Mouse (Mus musculus) adrenal gland, postnatal 25 days (tissue): ENCODE measurements around the gene Mgat4a. TPM values are rescaled to one million over a fixed set of nuclear protein-coding genes. Genes with fewer than 3 reads are reported as not detected.

Experiments
- DNase-seq: peaks from one replicate; pipeline ENCODE4 v3.0.0; 2021; ENCODE audit warnings: mixed read lengths
- total RNA-seq: library from RNA; stranded (reverse); gene quantifications from 2 replicates; pipeline ENCODE4 v1.2.3, GENCODE M21; 2021

The Mgat4a gene
- total RNA-seq, 1 experiment from 2014 or later: 7.0 TPM

DNA sequence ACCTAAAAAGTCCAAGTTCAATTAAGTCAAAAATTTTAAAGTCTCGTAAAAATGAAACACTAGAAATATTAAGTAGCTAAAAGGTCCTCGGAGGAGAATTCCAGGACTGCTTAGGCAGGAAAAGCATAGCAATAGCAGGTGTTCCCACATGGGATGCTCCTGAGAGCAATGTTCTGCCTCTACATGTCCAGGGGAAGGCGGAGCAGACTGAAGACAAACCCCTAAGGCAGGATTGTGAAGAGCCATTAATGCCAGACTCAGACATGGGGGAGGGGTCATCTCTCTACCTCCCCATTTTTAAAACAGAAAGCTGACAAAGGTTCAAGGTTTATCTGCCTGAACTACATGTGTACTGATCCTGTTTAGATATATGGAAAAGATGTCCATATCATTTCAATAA, 45.7 kb downstream of the Mgat4a start:
- no peak for DNase-seq

GRCm38 (mm10) chr1:37491672-37492071, 49.1 kb downstream of the Mgat4a start:
- no peak for DNase-seq

- DNase-seq: no peak
Measured at GRCm38 (mm10) chr1:37490691-37491212, 50.1 kb downstream of the Mgat4a start.

DNA sequence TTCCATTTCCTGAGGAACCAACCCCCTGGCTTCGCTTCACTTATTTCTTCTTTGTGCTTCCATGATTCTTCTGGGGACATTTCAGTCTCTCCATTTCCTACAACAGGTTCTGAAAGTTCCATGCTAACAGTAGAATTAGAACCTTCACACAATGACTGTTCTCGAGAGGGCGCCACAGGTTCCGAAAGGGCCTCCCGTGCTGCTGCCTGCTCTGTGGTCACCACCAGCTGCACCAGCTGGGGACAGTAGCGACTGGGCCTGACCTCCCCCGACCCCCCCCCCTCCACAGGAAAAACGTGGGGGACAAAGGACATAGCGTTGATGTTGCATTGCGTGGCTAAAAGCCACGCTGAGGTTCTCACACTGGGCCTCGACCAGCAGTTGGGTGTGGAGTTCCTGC, 52.3 kb downstream of the Mgat4a start:
- no peak for DNase-seq

DNA sequence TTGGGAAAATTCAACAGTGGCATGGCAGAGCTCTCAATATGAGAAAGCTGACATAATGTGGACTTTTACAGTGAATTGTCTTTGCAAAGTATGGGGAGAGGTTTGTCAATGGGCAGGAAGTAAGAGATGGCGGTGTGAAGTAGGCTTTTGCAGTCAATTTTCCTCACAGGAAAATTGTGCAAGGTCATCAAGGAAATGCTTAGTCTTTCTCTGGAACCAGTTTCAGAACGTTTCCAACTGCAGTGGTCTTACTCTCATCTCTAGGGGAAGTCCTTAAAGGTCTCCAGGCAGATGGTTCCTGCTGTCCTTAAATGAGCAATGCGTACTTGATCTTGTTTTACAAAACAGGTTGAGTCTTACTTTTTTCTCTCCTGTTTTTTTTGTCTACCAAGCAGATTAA, 53.8 kb downstream of the Mgat4a start:
- DNase-seq: no peak

DNA sequence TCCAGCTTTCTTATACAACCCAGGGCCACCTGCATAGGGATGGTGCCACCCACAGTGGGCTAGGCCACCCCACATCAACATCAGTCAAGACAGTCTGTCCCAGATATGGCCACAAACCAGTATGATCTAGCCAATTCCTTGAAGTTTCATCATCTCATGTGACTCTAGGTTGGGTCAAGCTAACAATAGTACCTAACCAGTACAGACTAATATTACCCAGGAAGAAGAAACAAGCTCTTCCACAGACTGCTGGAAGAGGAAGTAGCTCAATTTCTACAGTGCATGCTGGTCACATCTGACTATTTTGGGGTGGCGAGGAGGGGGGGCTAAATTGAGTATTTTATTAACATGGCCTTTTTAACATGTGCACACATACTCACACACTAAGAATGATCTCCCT, 54.4 kb downstream of the Mgat4a start:
- DNase-seq: no peak

DNA sequence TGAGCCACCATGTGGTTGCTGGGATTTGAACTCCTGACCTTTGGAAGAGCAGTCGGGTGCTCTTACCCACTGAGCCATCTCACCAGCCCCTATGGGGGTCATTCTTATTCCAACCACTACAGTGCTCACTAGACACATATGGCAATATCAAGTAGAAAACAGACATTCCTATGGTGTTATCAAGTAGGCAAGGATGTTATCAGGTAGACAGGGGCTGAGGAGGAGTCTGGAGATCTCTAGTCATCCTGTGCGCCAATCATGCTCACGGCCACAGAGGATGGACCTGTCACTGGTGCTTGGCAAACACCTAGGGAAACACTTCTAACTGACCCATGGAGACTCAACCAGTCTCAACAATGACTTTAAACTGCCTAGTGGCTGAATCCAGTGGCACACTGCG, 56.2 kb downstream of the Mgat4a start:
- DNase-seq: no peak

GRCm38 (mm10) chr1:37481331-37481730, 59.5 kb downstream of the Mgat4a start:
- DNase-seq: no peak

DNA sequence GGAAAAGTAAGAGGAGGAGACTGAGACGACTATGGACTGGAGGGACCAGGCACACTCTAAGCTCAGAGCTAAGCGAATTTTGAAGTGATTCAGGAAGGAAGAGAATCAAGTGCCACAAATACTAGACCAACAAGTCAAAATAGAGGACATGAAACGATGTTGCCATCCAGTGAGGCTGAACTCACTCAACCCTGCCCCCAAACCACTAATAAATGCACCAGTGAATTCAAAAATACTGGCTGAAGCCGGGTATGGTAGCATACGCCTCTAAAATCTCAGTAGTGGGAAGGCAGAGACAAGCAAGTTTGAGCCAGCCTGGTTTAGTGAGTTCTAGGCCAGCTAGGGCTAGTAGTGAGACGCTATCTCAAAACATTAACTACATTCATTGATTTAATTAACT, 60.1 kb downstream of the Mgat4a start:
- no peak for DNase-seq

- no peak for DNase-seq
Measured at GRCm38 (mm10) chr1:37479759-37480158, 61.1 kb downstream of the Mgat4a start.

- DNase-seq: no peak
Measured at GRCm38 (mm10) chr1:37479074-37479473, 61.7 kb downstream of the Mgat4a start.

DNA sequence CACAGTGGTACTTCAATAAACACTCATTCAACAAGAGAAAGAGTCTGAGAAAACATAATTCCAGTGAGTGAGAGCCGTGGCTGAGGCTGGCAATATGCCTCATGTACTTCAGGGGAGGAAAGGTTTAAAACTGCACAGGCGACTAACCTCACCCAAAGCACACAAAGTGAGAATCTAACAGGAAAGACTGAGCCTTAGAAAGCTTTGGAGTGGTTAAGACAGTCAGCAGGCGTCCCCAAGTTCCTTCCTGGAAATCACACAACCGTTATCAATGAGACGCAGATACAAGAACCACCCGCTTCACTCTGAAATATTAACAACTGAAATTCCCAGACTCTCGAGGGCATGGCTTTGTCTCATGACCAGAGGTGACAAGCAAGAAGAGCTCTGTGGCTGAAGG, 62.4 kb downstream of the Mgat4a start:
- DNase-seq: no peak

GRCm38 (mm10) chr1:37477928-37478327, 62.9 kb downstream of the Mgat4a start:
- DNase-seq: no peak

GRCm38 (mm10) chr1:37477250-37477649, 63.6 kb downstream of the Mgat4a start:
- no peak for DNase-seq

GRCm38 (mm10) chr1:37475312-37475711, 65.5 kb downstream of the Mgat4a start:
- DNase-seq: no peak

DNA sequence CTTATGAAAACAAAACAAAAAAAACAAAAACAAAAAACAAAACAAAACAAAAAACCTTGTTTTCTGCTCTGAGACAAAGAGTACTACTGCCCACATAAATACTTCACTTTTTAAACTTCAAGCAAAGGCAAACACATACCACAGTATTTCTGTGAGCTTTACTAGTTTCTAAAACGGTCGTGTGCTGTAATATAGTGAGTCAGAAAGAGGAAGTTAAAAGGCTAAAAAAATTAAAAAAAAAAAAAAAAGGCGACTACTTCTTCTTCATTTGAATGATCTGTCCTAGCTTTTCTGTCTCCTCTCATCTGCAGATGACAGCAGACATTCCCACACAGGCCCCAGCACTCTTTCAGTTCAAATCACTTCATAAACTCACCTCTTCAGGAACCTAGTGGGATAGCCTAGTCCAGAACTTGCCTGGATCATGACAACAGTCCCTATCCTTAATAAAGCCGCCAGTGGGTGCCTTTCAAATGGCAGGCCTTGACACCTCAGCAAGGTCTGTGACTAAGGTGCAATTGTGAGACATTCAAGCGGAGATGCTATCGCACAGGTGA, 66.1 kb downstream of the Mgat4a start:
- DNase-seq: no peak

DNA sequence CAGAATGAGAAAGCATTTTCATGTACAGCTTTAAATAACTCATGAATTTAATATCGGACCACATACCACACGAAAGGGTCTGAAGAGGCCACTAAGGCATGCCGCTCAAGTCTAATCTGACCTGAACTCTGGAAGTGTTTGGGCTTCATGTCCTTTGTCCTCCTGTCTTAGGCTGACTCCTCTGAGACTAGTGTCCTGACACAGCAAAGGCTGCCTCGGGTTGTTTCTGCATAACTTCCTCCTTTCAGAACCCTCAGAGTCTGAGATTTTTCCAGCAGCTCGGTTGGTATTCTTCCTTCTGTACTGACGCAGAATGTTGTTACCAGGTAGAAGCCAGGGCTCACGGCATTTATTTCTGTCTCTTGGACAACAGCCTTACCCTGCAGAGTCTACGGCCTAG, 66.8 kb downstream of the Mgat4a start:
- no peak for DNase-seq

DNA sequence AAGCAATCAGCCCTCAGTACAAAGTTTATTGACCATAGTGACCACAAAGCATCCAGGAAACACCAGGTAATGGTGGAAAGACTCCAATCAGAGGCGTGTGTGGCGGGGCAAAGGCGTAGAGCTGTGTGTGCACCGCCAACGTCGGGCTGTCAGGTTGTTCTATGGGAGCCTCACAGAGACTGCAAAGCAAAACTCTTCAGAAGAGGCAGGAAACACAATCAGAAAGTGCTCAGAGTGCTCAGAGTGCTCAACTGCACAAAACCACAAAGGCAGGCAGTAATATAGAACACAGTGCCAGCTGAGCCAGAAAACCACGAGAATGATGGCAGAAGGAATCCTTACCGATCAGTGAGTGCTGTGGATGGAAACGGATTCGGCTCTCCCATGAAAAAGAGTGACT, 67.6 kb downstream of the Mgat4a start:
- DNase-seq: no peak

DNA sequence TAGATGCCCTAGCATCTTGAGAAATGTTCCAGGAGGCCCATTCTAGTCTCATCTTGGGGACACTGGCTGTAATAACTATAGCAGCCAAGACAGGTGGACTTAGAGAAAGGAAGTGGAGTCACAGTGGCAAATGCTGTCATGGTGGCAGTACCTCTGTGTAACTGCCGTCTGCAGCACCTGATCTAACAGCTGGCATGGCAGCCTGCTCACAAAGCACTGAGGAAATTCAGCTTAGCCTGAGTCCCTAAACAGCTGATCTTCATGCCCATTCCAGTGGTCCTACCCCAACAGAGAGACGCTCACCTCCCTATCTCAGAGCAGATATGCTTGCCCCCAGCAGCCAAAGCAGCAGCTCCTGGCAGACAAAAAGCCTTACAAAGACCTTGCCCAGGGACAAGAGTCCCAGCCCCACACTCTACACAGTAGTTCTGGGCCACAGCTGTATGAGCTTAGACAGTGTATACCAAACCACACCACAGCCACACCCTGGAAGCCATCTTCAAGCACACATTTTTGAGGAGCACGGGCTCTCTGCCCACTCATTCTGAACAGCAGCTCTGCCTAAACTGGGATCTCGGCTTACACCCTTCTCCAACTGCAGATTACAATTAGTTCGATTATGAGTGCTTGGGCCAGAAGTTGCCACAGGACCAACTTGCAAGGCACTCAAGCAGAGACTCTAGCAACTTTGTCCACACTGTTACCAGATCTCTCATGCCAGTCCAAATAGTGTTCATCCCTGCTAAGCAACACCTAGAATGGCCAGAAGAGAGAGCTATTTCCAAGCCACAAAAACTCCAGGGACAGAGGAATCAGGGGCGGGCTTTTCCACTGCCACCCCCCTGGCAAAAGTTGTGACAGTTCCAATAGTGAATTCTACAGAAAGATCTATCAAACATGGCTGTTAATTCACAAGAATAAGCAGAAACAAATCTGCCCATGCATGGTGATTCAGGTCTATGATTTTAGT, 69.4 kb downstream of the Mgat4a start:
- DNase-seq: no peak

DNA sequence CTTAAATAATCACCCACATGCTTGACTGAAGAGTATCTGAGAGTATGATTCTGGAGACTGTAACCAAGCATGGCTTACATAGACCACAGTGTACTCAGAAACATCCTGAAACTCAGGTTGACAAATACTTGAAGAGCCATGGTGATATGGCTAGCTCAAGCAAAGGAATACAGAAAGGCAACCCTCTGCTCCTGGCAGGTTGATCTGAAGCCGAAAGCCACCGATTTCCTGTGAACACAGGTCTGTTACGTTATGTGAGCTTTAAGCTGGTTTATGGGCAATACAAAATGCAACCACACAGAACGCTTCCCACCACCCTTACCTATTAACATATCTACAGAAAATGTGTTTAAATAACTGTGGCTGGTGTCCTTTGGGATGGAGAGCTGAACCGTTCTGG, 71.8 kb downstream of the Mgat4a start:
- DNase-seq: no peak

DNA sequence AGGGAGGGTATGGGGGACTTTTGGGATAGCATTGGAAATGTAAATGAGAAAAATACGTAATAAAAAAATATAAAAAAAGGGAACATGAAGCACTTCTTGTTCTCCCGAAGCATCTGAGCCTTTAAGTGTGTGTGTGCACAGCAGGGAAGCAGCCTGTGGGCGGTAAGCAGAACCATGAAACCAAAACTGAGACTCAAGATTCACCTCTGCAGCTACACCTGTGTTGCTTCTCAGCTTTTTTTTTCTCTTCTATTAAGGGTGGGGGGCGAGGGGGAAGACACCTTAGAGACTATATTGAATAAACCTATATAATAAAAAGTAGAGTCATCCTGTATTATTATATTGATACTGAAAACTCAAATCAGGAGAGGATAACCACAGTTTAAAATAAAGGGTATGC, 73.0 kb downstream of the Mgat4a start:
- no peak for DNase-seq

DNA sequence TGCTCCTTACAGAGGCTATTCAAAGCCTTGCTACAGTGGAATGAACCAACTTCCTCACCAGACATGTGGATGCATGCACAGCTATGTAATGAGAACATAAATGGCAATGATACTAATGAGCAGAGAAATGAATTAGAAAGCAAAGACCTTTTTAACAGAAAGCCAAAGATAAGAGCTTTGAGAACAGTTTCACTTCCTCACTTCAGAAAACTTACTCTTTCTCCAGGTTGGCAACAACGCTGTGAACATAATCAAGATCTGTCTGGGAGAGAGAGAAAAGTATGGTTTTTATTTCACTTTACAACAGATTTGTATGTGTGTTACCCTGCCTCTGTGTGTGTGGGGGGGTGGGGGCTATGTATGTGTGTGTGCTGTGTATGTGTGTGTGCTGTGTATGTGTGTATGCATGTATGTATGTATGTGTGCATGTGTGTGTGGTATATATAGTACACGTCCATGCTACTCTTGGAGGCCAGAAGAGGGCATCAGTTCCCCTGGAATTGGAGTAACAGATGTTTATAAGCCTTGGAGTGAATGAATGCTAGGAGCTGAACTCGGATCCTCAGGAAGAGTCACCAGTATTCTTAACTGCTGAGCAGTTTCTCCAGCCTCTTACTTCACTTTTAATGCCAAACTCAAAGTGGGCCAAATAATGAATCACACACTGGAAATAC, 74.4 kb downstream of the Mgat4a start:
- no peak for DNase-seq

GRCm38 (mm10) chr1:37464878-37465452, 75.9 kb downstream of the Mgat4a start:
- no peak for DNase-seq
